Comparison of ENCODE assay signal across 21 mouse cellular contexts in the genomic region with DNA sequence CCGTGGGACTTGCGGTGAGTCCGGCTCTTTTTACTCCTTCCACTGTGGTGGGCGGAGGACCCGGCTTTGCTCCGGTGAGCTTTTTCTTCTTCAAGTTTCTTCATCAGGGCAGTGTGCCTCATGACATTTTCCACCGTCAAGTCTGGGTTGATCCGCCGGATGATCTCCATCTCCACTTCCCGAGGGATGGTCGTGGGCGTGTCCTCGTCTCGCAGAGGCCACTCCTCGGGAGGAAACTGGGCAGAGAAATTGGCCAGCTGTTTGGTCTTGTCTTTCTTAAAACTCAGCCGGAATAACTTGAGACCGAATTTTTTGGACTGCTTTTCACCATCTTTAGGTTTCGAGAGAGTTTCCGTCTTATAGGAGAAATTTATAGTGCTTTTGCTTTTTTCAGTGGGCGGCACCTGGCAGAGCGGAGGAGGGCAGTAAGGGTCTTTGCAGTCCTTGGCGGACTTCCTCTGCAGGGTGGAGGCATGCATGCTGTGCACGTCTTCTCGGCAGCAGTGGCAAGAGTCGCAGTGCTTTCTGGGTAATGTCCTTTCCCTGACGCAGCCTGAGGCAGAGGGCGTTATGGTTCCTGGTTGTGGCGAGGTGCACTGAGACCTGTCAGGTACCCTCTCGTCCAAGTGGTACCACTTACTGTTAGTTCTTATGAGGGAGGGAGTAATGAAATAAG.
DNase-seq lines count a peak whose midpoint lies in the region; ATAC-seq and TF ChIP-seq lines count a peak whose summit lies in the region.
"Had no signal": no experiment of that assay in that cellular context is flagged by ENCODE, and none has a peak within 500 bp of the region (broad histone marks: within the 10 kb centered on the region; RNA-seq: fewer than 3 reads in every experiment).

No protein-coding gene starts in this region.

- peaks cover 42% of the 10 kb centered on the region for H3K4me1 ChIP-seq in E14TG2a.4 (replicated peaks; ENCODE audit: low read depth, low read length)
- H3K4me1 ChIP-seq: embryonic facial prominence, embryonic 13.5 days; forebrain, embryonic 12.5 days; heart, embryonic 13.5 days; hindbrain, embryonic 12.5 days had no signal

- intact Hi-C loops in gastrocnemius, postnatal 36 days (cut with DNase I) = loop anchor here (10.0 kb wide), 1 partner anchor 171 kb away; no protein-coding TSS in a partner anchor

- no peak for TF ChIP-seq CTCF in E14TG2a.4 (conservative IDR thresholded peaks at IDR 0.05; ENCODE audit: low read length)

- H3K9me3 ChIP-seq in E14TG2a.4 (ENCODE audit: low read length) = no peaks in the 10 kb centered on the region
- H3K9me3 ChIP-seq: forebrain, embryonic 12.5 days; heart, embryonic 13.5 days; hindbrain, embryonic 12.5 days had no signal

- peaks cover 29% of the 10 kb centered on the region for H3K27me3 ChIP-seq in E14TG2a.4 (ENCODE audit: insufficient read depth, low read length)
- H3K27me3 ChIP-seq: embryonic facial prominence, embryonic 13.5 days; forebrain, embryonic 12.5 days; heart, embryonic 13.5 days; hindbrain, embryonic 12.5 days had no signal

- peak; percentile 54 for ATAC-seq in frontal cortex, adult (ENCODE audit: low TSS enrichment)
- ATAC-seq: forebrain, embryonic 16.5 days; hindbrain, embryonic 16.5 days; inflammation-experienced regulatory T-cells, adult 6 months; intestine, postnatal 0 days had no signal

- peak overlapping the region; percentile 70 for H3K4me3 ChIP-seq in E14TG2a.4 (replicated peaks; ENCODE audit: low read length)
- H3K4me3 ChIP-seq: embryonic facial prominence, embryonic 13.5 days; forebrain, embryonic 12.5 days; heart, embryonic 13.5 days; hindbrain, embryonic 12.5 days had no signal

- no peak for DNase-seq in frontal cortex, postnatal 36 days (ENCODE audit: low spot score in 2 of 2)
- DNase-seq in gastrocnemius, postnatal 25 days = peak; percentile 16
- DNase-seq in gastrocnemius, postnatal 36 days = no peak
- peak; percentile 28 for DNase-seq in R1 (ENCODE audit: low read depth, low spot score)
- DNase-seq in urinary bladder, postnatal 25 days (ENCODE audit: low spot score) = no peak
- DNase-seq: adrenal gland, adult 2 months; adrenal gland, postnatal 25 days; cerebellum, adult 18-20 months; cerebellum, adult 9-11 months; cerebellum, postnatal 36 days; heart, postnatal 4 days had no signal

- H3K36me3 ChIP-seq in E14TG2a.4 (ENCODE audit: insufficient read depth, low read length) = no peaks in the 10 kb centered on the region

Comparison
In these comparisons a context has a peak if more than half of its experiments do, and no peak if none do; other contexts are left out.
1. DNase-seq: peak in gastrocnemius, postnatal 25 days (single experiment) and R1 (single experiment); none in frontal cortex, postnatal 36 days (0 of 2), gastrocnemius, postnatal 36 days (0 of 2) and urinary bladder, postnatal 25 days (single experiment).